Mouse (Mus musculus): ENCODE results near the gene Pla2g12b.

DNA sequence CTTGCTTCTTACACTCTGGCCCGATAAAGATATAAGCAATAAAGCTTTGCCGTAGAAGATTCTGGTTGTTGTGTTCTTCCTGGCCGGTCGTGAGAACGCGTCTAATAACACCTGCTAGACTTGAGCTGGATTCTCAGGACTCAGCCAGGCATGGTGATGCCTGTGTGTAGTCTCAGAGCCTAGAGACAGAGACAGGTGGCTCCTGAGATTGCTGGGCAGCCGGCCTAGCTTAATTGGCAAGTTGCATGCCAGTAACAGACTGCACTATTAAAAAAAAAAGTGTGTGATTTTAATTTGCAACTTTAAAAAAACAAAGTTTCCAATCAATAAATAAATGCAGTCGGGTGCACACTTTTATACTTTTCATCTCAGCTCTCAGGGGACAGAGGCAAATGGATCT is 16.5 kb upstream of the Pla2g12b start:
- TF ChIP-seq CTCF (conservative IDR thresholded peaks at IDR 0.05; ENCODE audit: insufficient read depth, insufficient read length, low read depth, low read length) (no peak), POLR2A (IDR thresholded peaks at IDR 0.05; ENCODE audit: low read depth, low read length) (no peak)
